Mouse (Mus musculus): ENCODE measurements at regions not wholly inside any gene's neighbourhood (a gene's known extent, or its start where the extent isn't known, plus 50 kb on each side); places are given as distances from the start of the nearest gene placed in this dataset.

DNA sequence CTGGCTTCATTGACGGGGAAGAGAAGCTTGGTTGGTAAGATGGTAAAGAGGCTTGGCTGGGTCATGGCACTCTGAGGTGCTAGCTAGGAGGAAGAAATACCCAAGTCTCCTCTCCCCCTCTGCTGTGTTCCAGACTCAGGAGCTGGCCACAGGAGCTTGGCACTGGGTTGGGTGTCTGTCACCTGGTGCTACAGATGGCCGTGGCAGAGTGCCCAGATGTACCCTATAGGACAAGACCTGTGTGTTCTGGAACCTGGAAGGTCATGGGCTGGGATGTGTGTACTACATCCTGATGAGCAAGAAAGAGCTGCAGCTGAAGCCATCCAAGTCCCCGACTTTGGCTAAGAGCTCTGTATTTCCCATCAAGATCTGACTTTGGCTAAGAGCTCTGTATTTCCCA lies 72.4 kb downstream of the Nupl2 start:
- Histone ChIP-seq H3K36me3 (no peaks in the 10 kb centered on the region), H3K4me1 (replicated peaks) (no peaks in the 10 kb centered on the region), H3K27me3 (replicated peaks) (no peaks in the 10 kb centered on the region), H3K27ac (ENCODE audit: poor library complexity, severe bottlenecking) (no peak overlapping the region), H3K4me3 (no peak overlapping the region), H3K4me2 (no peak overlapping the region), H3K9me3 (replicated peaks) (no peaks in the 10 kb centered on the region), H3K9ac (no peak overlapping the region)
- 79% methylated on average over 3 of the region's 3 CpGs for WGBS
- no peak for ATAC-seq (ENCODE audit: insufficient number of reproducible peaks, low FRiP score)

DNA sequence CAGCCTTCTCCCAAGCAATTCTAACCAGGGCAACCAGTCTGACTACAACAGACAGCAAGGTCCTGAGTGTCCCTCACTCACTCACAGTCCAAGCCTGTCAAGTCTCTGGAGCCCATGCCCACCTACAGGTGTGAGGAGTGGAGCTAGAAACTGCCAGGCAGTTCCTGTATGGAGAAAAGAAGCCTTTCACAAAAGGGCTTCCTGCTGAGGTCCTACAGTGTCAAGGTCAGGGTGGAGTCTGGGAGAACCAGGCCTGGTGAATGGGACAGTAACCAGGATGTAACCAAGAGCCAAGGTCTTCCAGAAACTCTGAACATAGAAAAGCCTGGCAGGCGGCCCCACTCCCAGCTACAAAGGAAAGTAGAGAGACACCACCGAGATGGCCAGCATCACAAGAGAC lies 74.2 kb downstream of the Nupl2 start:
- Histone ChIP-seq H3K4me1 (replicated peaks) (no peaks in the 10 kb centered on the region), H3K9me3 (replicated peaks) (no peaks in the 10 kb centered on the region), H3K27ac (ENCODE audit: poor library complexity, severe bottlenecking) (no peak overlapping the region), H3K9ac (no peak overlapping the region), H3K4me2 (no peak overlapping the region), H3K27me3 (replicated peaks) (no peaks in the 10 kb centered on the region), H3K4me3 (no peak overlapping the region), H3K36me3 (no peaks in the 10 kb centered on the region)
- ATAC-seq (ENCODE audit: insufficient number of reproducible peaks, low FRiP score), result no peak
- WGBS, result 56% methylated on average over 2 of the region's 2 CpGs

DNA sequence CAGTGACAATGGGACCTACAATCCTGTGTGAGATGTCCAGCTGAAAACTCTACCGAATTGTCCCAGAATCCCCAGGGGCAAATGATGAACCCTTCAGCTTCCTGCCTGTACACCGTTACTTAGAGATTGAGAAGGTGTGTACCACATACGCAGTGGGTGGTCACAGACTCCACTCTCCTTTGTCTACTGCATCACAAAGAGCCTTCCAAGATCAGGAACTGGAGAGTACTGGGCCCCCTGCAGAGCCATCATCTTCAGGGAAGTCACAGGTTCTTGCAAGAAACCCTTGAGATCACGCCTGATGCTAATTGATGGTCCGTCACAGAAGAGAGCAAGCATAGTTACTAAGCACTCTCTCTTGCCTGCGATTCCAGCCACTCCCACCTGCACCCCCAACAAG lies 79.4 kb downstream of the Nupl2 start:
- H3K4me3 ChIP-seq, result no peak overlapping the region
- H3K4me2 ChIP-seq, result no peak overlapping the region
- H3K27ac ChIP-seq (ENCODE audit: poor library complexity, severe bottlenecking), result no peak overlapping the region
- H3K9ac ChIP-seq, result no peak overlapping the region
- H3K36me3 ChIP-seq, result no peaks in the 10 kb centered on the region
- no peaks in the 10 kb centered on the region for H3K4me1 ChIP-seq (replicated peaks)
- no peaks in the 10 kb centered on the region for H3K27me3 ChIP-seq (replicated peaks)
- no peak for ATAC-seq (ENCODE audit: insufficient number of reproducible peaks, low FRiP score)
- H3K9me3 ChIP-seq (replicated peaks), result no peaks in the 10 kb centered on the region
- 82% methylated on average over 6 of the region's 6 CpGs for WGBS

DNA sequence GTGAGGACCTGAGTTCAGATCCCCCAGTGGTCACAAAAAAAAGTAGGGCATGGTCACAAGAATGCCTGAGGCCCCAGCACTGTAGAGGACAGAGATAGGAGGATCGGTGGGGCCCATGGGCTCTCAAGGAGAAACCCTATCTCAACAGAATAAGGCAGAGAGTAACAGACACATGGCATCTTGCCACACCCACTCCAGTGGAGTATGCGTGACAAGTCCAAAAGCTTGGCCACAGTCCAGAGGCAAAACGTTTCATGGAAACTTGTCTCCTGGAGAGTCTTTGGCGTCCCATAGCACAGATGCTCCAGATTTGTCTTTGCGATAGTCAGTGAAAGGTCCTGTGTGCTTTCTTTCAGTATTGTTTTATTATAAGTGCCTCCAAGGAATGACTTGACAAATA lies 90.7 kb downstream of the Nupl2 start:
- ATAC-seq (ENCODE audit: insufficient number of reproducible peaks, low FRiP score), result no peak
- H3K9me3 ChIP-seq (replicated peaks), result peaks cover 10% of the 10 kb centered on the region; the same call in 1 of the 2 replicates
- H3K27ac ChIP-seq (ENCODE audit: poor library complexity, severe bottlenecking), result no peak overlapping the region
- no peaks in the 10 kb centered on the region for H3K27me3 ChIP-seq (replicated peaks)
- no peak overlapping the region for H3K4me2 ChIP-seq
- no peak overlapping the region for H3K4me3 ChIP-seq
- no peaks in the 10 kb centered on the region for H3K36me3 ChIP-seq
- WGBS, result 75% methylated on average over 5 of the region's 5 CpGs
- no peaks in the 10 kb centered on the region for H3K4me1 ChIP-seq (replicated peaks)
- H3K9ac ChIP-seq, result no peak overlapping the region

DNA sequence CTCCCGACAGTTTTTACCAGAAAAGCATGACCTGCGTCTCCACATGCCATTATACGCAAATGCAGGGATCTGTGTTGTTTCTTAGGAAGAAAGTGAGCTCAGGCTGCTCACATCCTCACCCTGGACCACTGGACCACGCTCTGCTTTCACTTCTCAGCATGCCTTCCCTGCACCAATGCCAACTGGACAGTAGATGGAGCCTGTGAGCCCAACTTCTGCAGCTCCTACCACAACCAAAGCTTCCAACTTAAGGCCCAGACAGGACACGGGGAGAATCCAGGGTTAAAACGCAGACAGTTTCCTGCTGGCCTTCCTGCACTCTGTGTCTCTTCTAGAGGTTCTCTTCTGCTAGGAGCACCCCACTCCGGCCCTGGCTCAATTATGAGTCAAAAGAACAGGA lies 90.3 kb downstream of the Kcnh2 start:
- Histone ChIP-seq H3K36me3 (no peaks in the 10 kb centered on the region), H3K4me2 (no peak overlapping the region), H3K27ac (ENCODE audit: poor library complexity, severe bottlenecking) (no peak overlapping the region), H3K27me3 (replicated peaks) (no peaks in the 10 kb centered on the region), H3K4me3 (no peak overlapping the region), H3K9me3 (replicated peaks) (no peaks in the 10 kb centered on the region), H3K9ac (no peak overlapping the region), H3K4me1 (replicated peaks) (peaks cover 25% of the 10 kb centered on the region)
- WGBS, result 10% methylated on average over 7 of the region's 7 CpGs
- ATAC-seq (ENCODE audit: insufficient number of reproducible peaks, low FRiP score), result no peak

DNA sequence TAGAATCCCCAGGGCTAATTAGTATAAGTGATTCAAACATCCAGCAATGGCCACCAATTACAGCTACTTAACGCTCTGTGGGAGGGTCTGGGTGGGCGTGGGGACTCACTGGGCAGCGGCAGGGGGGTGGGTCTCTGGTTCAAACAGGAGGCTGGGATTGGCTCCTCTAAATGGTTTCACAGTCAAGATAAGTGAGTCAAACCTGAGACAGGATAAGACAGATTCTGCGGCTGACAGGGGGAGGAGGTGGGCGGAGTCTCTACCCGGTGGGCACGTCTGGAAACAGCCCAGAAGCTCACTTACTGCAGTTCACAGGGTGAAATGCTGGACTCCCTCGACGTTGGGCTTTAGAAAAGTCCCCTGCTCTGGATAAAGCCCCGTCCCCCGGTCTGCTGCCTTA lies 89.3 kb downstream of the Kcnh2 start:
- Histone ChIP-seq H3K9ac (peak overlapping the region; percentile 32; the same call in 1 of the 2 replicates), H3K27ac (ENCODE audit: poor library complexity, severe bottlenecking) (no peak overlapping the region), H3K9me3 (replicated peaks) (no peaks in the 10 kb centered on the region), H3K4me1 (replicated peaks) (peaks cover 31% of the 10 kb centered on the region), H3K36me3 (no peaks in the 10 kb centered on the region), H3K27me3 (replicated peaks) (no peaks in the 10 kb centered on the region), H3K4me2 (peak overlapping the region; percentile 33), H3K4me3 (no peak overlapping the region)
- WGBS, result 8% methylated on average over 11 of the region's 11 CpGs
- ATAC-seq (ENCODE audit: insufficient number of reproducible peaks, low FRiP score), result no peak

DNA sequence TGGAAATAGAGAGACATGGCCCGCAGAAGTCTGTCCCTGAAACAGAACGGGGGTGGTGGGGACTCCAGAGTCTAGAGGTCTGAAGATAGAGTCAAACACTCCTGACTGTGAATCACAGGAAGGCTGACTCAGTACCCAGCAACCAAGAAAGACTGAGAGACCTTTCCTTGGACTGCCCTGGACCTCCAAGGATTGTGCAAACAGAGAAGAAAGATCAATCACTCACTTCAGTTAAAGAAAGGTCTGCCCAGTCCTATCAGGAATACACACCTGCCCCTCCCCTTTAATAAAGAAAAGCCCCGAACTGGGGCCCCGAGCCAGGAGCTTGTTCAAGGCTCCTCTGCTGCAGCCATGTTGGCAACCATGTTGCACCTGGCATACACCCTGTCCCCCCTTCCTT lies 87.3 kb downstream of the Kcnh2 start:
- H3K36me3 ChIP-seq, result no peaks in the 10 kb centered on the region
- H3K4me3 ChIP-seq, result no peak overlapping the region
- no peak overlapping the region for H3K27ac ChIP-seq (ENCODE audit: poor library complexity, severe bottlenecking)
- H3K27me3 ChIP-seq (replicated peaks), result no peaks in the 10 kb centered on the region
- peaks cover 31% of the 10 kb centered on the region for H3K4me1 ChIP-seq (replicated peaks)
- no peaks in the 10 kb centered on the region for H3K9me3 ChIP-seq (replicated peaks)
- ATAC-seq (ENCODE audit: insufficient number of reproducible peaks, low FRiP score), result no peak
- no peak overlapping the region for H3K9ac ChIP-seq
- H3K4me2 ChIP-seq, result no peak overlapping the region
- WGBS, result 61% methylated on average over 4 of the region's 4 CpGs

DNA sequence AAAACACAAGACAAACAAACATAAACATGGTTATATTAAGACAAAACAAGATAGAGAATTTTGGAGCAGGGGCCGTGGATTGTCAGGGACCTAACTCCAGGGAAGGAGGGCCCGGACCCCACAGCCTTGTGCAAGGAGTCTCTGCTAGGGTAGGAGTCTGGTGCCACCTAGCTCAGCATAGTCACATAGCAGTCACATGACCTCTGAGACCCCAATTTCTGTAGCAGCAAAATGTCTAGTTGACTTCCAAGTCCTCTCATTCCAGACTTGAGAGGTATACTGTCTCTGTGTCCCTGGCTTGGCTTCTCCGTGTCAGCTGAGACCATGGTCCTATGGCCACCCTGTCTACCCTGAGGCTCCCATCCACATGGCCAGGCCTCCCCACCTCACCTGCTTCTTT lies 86.0 kb downstream of the Kcnh2 start:
- Histone ChIP-seq H3K27ac (ENCODE audit: poor library complexity, severe bottlenecking) (no peak overlapping the region), H3K4me1 (replicated peaks) (peaks cover 31% of the 10 kb centered on the region), H3K9me3 (replicated peaks) (no peaks in the 10 kb centered on the region), H3K27me3 (replicated peaks) (no peaks in the 10 kb centered on the region), H3K4me3 (no peak overlapping the region), H3K4me2 (peak overlapping the region; percentile 57; the same call in 1 of the 2 replicates), H3K36me3 (no peaks in the 10 kb centered on the region), H3K9ac (no peak overlapping the region)
- no peak for ATAC-seq (ENCODE audit: insufficient number of reproducible peaks, low FRiP score)
- 76% methylated on average over 3 of the region's 3 CpGs for WGBS

DNA sequence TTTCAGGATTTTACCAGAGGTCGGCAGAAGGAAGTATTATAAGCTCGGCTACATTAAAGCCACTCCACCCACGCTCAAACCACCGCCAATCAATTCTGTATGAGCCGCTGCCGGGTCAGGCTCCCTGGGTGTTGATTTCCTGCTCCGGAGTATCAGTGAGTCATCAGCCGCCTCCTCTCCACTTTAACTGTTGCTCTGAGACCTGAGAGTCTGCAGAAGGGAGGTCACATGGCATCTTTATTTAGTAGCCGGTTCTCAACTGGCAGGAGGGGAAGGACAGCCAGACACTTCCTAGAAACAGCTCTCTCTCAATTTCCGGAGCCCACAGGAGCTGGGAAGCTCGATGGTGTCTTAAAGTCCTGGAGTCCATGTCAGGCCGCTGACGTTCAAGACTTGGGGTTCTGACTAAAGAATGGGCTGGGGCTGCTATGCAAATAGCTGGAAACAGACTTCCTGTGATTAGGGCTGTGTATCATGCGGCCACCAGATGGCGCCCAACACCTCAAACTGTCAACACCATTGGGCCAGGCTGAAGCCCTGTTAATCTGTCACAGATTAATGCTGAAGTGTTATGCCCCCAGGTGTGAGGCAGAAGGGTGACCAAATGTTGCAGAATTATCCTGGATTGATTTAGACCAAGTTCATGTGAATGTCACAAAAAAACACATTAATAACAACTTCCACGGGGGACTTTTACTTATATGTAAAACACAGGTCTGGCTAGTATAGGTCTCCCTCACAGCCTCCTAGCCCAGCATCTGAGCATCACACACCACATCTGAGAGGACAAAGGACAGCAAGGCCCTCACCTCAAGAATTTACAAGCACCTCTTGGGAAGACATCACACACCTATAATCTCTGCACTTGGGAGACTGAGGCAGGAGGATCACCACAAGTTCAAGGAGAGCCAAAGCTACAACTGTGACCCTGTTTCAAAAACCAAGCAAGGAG lies 84.8 kb downstream of the Kcnh2 start:
- H3K27ac ChIP-seq (ENCODE audit: poor library complexity, severe bottlenecking), result peak overlapping the region; percentile 82
- peak overlapping the region; percentile 20 for H3K4me3 ChIP-seq
- H3K9me3 ChIP-seq (replicated peaks), result no peaks in the 10 kb centered on the region
- peak overlapping the region; percentile 57 for H3K4me2 ChIP-seq
- 2% methylated on average over 16 of the region's 16 CpGs for WGBS
- ATAC-seq (ENCODE audit: insufficient number of reproducible peaks, low FRiP score), result peak; percentile 79
- peaks cover 26% of the 10 kb centered on the region for H3K4me1 ChIP-seq (replicated peaks)
- no peaks in the 10 kb centered on the region for H3K36me3 ChIP-seq
- H3K9ac ChIP-seq, result no peak overlapping the region
- H3K27me3 ChIP-seq (replicated peaks), result no peaks in the 10 kb centered on the region

Data from heart, embryonic 12.5 days (tissue).